Mouse (Mus musculus) heart, postnatal 0 days (tissue): ENCODE measurements at regions not wholly inside any gene's neighbourhood (a gene's known extent, or its start where the extent isn't known, plus 50 kb on each side); places are given as distances from the start of the nearest gene placed in this dataset.

Source experiments
- CTCF ChIP-seq: IDR thresholded peaks from 2 replicates; pipeline ENCODE4 v1.5.1; 2016; ENCODE audit warnings: antibody characterized with exemption, control low read depth, low read depth
- EP300 ChIP-seq: IDR thresholded peaks from 2 replicates; pipeline ENCODE4 v1.6.1; 2016; ENCODE audit warnings: antibody characterized with exemption, low read depth

DNA sequence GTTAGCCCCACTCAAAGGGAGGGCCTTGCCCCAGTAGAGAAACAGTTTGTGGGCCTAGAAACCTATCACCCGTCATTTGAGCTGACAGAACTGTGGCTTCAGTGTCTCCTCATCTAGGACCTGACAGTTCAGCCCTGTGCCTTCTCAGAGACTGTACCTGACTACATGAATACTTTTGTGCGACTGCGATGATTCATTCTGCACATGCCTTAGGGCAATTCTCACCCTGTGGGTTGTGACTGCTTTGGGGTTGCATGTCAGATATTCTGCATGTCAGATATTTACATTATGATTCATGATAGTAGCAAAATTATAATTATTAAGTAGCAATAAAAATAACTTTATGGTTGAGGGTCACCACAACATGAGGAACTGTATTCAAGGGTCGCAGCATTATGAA, 93.7 kb downstream of the Srek1 start:
- TF ChIP-seq EP300 (no peak), CTCF (no peak)
